Mouse (Mus musculus) CD4-positive, CD25-positive, alpha-beta regulatory T cell, adult 4 months (primary cell): ENCODE results near the gene Tcp11l1. TPM values are rescaled to one million over a fixed set of nuclear protein-coding genes. Genes with fewer than 3 reads are reported as not detected.

Source experiments
- polyA plus RNA-seq, 2 experiments: library from polyadenylated mRNA; unstranded; fragments of 100-300 nt; shearing (Covaris generic); gene quantifications; one replicate each; pipeline ENCODE4 v1.2.1; 2017

Gene Tcp11l1
- polyA plus RNA-seq, 2 experiments from 2014 or later: 0.73 TPM; not detected in 1

Other genes with a start within 250 kb of the Tcp11l1 start
- 10 to 100 TPM in 1 of 2 experiments, 1 to 10 TPM in 1; 6.5 to 15.7 TPM for gene Hipk3, start 217.7 kb downstream of the Tcp11l1 start, polyA plus RNA-seq
- 10 to 100 TPM; 59.9 to 64.5 TPM for gene Cstf3, start 121.6 kb downstream of the Tcp11l1 start, polyA plus RNA-seq
- not detected for gene Pin1rt1, start 4.2 kb upstream of the Tcp11l1 start, polyA plus RNA-seq
- gene Depdc7, start 30.7 kb upstream of the Tcp11l1 start, polyA plus RNA-seq: not detected
- gene Qser1, start 104.6 kb upstream of the Tcp11l1 start, polyA plus RNA-seq: 1 to 10 TPM; 1.6 to 2.1 TPM
- 1 to 10 TPM; 1.2 to 2.0 TPM for gene Prrg4, start 137.7 kb upstream of the Tcp11l1 start, polyA plus RNA-seq
- gene Ccdc73, start 155.6 kb upstream of the Tcp11l1 start, polyA plus RNA-seq: 1 to 10 TPM; 3.4 to 4.5 TPM